Mouse (Mus musculus): ENCODE measurements around the gene Clp1.

DNA sequence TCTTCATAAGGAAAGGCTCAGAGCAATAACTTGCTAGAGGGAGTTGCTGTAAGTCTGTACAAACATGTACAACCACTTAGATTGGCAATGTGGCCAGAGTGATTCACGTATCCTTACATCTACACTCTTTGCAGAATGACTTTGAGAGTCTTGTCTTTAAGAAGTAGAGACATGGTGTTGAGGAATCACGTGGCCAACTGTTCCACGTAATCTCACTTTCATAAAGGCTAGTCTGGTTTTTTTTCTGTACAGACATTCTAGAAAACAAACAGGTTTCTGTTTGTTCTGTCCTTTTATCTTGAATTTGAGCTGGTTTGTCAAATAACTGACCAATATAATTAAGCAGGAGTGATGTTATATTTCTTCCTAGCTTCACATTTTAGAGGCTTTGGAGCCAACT, 34.2 kb upstream of the Clp1 start:
- TF ChIP-seq POLR2A (IDR thresholded peaks at IDR 0.05; ENCODE audit: borderline replicate concordance, extremely low read depth, insufficient read depth, insufficient read length, poor library complexity, severe bottlenecking), result no peak
- no peak for TF ChIP-seq CTCF (IDR thresholded peaks at IDR 0.05; ENCODE audit: borderline replicate concordance, extremely low read depth, insufficient read depth, insufficient read length)

All from brain, embryonic 14.5 days (tissue).